Comparison of ENCODE assay signal across 19 mouse cellular contexts in the genomic region with DNA sequence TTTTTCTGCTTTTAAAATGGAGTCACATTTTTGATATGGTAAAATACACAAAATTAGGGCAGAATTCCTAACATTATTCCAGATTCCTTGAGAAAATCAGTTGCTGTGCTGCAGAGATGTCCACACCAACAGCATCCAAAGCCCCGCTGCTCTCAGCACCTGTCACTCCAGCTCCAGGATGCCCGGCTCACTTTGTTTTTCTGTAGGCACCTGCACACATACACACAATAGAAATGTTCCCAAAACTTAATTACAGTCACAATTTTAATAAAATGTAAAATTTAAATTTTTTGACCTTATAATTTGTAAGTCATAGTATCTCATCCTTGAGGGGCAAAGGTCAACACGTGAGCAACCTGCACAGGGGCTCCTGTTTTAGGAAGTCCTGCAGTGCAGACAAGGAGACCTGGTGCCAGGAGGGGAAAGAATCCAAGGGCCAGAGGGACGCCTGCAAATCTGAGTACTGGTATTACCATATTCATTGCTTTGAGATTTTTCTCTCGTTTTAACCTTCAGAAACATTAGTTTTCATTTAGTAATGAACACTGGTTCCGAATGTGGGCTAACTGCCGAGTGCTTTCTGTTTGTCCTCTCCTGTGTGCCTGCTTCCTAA.
DNase-seq lines count a peak whose midpoint lies in the region; TF ChIP-seq lines count a peak whose summit lies in the region.
"Had no signal": no experiment of that assay in that cellular context is flagged by ENCODE, and none has a peak within 500 bp of the region (broad histone marks: within the 10 kb centered on the region; RNA-seq: fewer than 3 reads in every experiment).

No protein-coding gene starts in this region.

- H3K4me3 ChIP-seq in layer of hippocampus, adult 2 months, result no peak overlapping the region
- H3K4me3 ChIP-seq: embryonic facial prominence, embryonic 15.5 days; erythroblast, embryonic 14.5 days; forebrain, embryonic 10.5 days; forebrain, embryonic 15.5 days; heart, embryonic 13.5 days; hindbrain, embryonic 15.5 days had no signal

- TF ChIP-seq CTCF in layer of hippocampus, adult 2 months (conservative IDR thresholded peaks at IDR 0.05), result no peak

- DNase-seq in cerebellum, adult 11 months, result peak; percentile 48
- DNase-seq in cerebellum, postnatal 4 days (ENCODE audit: low spot score in 2 of 2), result no peak
- DNase-seq in layer of hippocampus, adult 2 months (ENCODE audit: low spot score in 2 of 2), result no peak
- DNase-seq in layer of hippocampus, adult 18-20 months (ENCODE audit: low spot score in 2 of 2), result no peak
- peak; percentile 70 for DNase-seq in cerebellum, adult 9-10 months
- peak; percentile 62 to 68 for DNase-seq in cerebellum, postnatal 25 days
- DNase-seq in liver, result no peak
- no peak for DNase-seq in adrenal gland, adult (ENCODE audit: inconsistent age in 2 of 2, low spot score in 1 of 2)
- DNase-seq: adrenal gland, postnatal 14 days; B cell, adult 2 months; gastrocnemius, postnatal 10 days; heart, postnatal 36 days; kidney, adult 9 months had no signal

- peak overlapping the region; percentile 79 for H3K27ac ChIP-seq in layer of hippocampus, adult 2 months
- H3K27ac ChIP-seq: embryonic facial prominence, embryonic 15.5 days; forebrain, embryonic 10.5 days; heart, embryonic 13.5 days; hindbrain, embryonic 15.5 days had no signal

Comparison
In these comparisons a context has a peak if more than half of its experiments do, and no peak if none do; other contexts are left out.
1. DNase-seq: peak in cerebellum, adult 11 months (single experiment), cerebellum, adult 9-10 months (single experiment) and cerebellum, postnatal 25 days (2 of 2); none in cerebellum, postnatal 4 days (0 of 2), layer of hippocampus, adult 2 months (0 of 2), layer of hippocampus, adult 18-20 months (0 of 2), liver (single experiment) and adrenal gland, adult (0 of 2).